Mouse (Mus musculus) limb, embryonic 14.5 days (tissue): Measurements from ENCODE around the gene Tmco5. TPM values are rescaled to one million over a fixed set of nuclear protein-coding genes. Genes with fewer than 3 reads are reported as not detected.

Experiments used
- ATAC-seq: fragments of 200-750 bp; cut with Nextera tagmentation; 2 replicates; pipeline ENCODE4 v1.8.0; 2017; ENCODE audit warnings: low read depth, moderate number of reproducible peaks, moderate TSS enrichment; ENCODE audit not compliant: low FRiP score
- DNase-seq: peaks from one replicate; pipeline ENCODE4 v3.0.0-alpha.2; 2015; ENCODE audit warnings: low spot score
- H3K27ac ChIP-seq: fragments of 300-500 bp; sonication (generic); replicated peaks from 2 replicates; pipeline ENCODE4 v1.5.1; 2014; ENCODE audit warnings: low read depth, mild to moderate bottlenecking, low read length, moderate library complexity, mixed read lengths
- H3K27me3 ChIP-seq: fragments of 300-500 bp; sonication (generic); 2 replicates; pipeline ENCODE4 v1.6.1; 2014; ENCODE audit warnings: low read length, mixed read lengths; ENCODE audit not compliant: control insufficient read depth, insufficient read depth
- H3K36me3 ChIP-seq: fragments of 300-500 bp; sonication (generic); 2 replicates; pipeline ENCODE4 v1.6.1; 2014; ENCODE audit warnings: mild to moderate bottlenecking, low read length, moderate library complexity, mixed read lengths; ENCODE audit not compliant: control insufficient read depth, insufficient read depth
- H3K4me1 ChIP-seq: fragments of 300-500 bp; sonication (generic); 2 replicates; pipeline ENCODE4 v1.6.1; 2014; ENCODE audit warnings: antibody characterized with exemption, low read length, mixed read lengths; ENCODE audit not compliant: control insufficient read depth, insufficient read depth
- H3K4me2 ChIP-seq: fragments of 300-500 bp; sonication (generic); replicated peaks from 2 replicates; pipeline ENCODE4 v1.6.1; 2014; ENCODE audit warnings: low read depth, mild to moderate bottlenecking, low read length, moderate library complexity; ENCODE audit not compliant: severe bottlenecking
- H3K4me3 ChIP-seq: fragments of 300-500 bp; sonication (generic); replicated peaks from 2 replicates; pipeline ENCODE4 v1.5.1; 2014; ENCODE audit warnings: low read length
- H3K9ac ChIP-seq: fragments of 300-500 bp; sonication (generic); 2 replicates; pipeline ENCODE4 v1.6.1; 2014; ENCODE audit warnings: mild to moderate bottlenecking, low read depth, low read length, moderate library complexity; ENCODE audit not compliant: severe bottlenecking
- H3K9me3 ChIP-seq: fragments of 300-500 bp; sonication (generic); 2 replicates; pipeline ENCODE4 v1.6.1; 2016; ENCODE audit warnings: low read length; ENCODE audit not compliant: control insufficient read depth
- POLR2A ChIP-seq: fragments of 200-500 bp; IDR thresholded peaks from 2 replicates; pipeline ENCODE4 v1.8.0; 2012; ENCODE audit warnings: inconsistent platforms, mild to moderate bottlenecking, moderate library complexity, borderline replicate concordance; ENCODE audit not compliant: insufficient read depth, insufficient read length; ENCODE audit errors: extremely low read depth
- WGBS: fragments of 180-500 bp; shearing (Covaris S2); extraction: QIAGEN DNeasy Blood & Tissue Kit; methylation state at CpG from one replicate; pipeline ENCODE4 v1.1.7; 2014; 5-methylcytosine and 5-hydroxymethylcytosine counted together
- polyA plus RNA-seq, 2 experiments: library from polyadenylated mRNA; depleted of rRNA in 1 of 2; stranded (reverse) in 1 of 2; unstranded in 1 of 2; fragments of >200 nt; fragmentation: Nextera tagmentation in 1 of 2; extraction: Ambion mirVana in 1 of 2; gene quantifications; 2 replicates each; pipeline versions ENCODE4 v1.2.1 to v1.2.3; 2012 to 2014

Tmco5 gene
- polyA plus RNA-seq, 2 experiments, result not detected

GRCm38 (mm10) chr2:116936371-116936770 lies 57.9 kb downstream of the Tmco5 start:
- 46% methylated on average over 2 of the region's 2 CpGs for WGBS
- no peak overlapping the region for H3K27ac ChIP-seq
- no peak overlapping the region for H3K4me3 ChIP-seq
- no peaks in the 10 kb centered on the region for H3K36me3 ChIP-seq
- H3K27me3 ChIP-seq, result no peaks in the 10 kb centered on the region
- no peak for ATAC-seq
- DNase-seq, result no peak
- no peak overlapping the region for H3K4me2 ChIP-seq
- H3K9me3 ChIP-seq, result no peaks in the 10 kb centered on the region
- no peak for TF ChIP-seq POLR2A
- H3K4me1 ChIP-seq, result no peaks in the 10 kb centered on the region
- no peak overlapping the region for H3K9ac ChIP-seq

GRCm38 (mm10) chr2:116937166-116937565 lies 58.7 kb downstream of the Tmco5 start:
- H3K9me3 ChIP-seq, result no peaks in the 10 kb centered on the region
- WGBS, result 96% methylated on average over 1 of the region's 1 CpGs

GRCm38 (mm10) chr2:116941816-116942215 lies 63.3 kb downstream of the Tmco5 start:
- no peaks in the 10 kb centered on the region for H3K9me3 ChIP-seq
- H3K4me3 ChIP-seq, result no peak overlapping the region
- H3K4me2 ChIP-seq, result no peak overlapping the region
- 84% methylated on average over 3 of the region's 3 CpGs for WGBS
- TF ChIP-seq POLR2A, result no peak
- no peaks in the 10 kb centered on the region for H3K36me3 ChIP-seq
- DNase-seq (no peak), ATAC-seq (no peak)
- no peak overlapping the region for H3K9ac ChIP-seq
- H3K27me3 ChIP-seq, result no peaks in the 10 kb centered on the region
- H3K27ac ChIP-seq, result no peak overlapping the region
- no peaks in the 10 kb centered on the region for H3K4me1 ChIP-seq

More at GRCm38 (mm10) chr2:116937166-116937565, 58.7 kb downstream of the Tmco5 start:
- no peak for ATAC-seq
- no peak overlapping the region for H3K4me2 ChIP-seq
- no peak for TF ChIP-seq POLR2A
- no peaks in the 10 kb centered on the region for H3K4me1 ChIP-seq
- no peak overlapping the region for H3K4me3 ChIP-seq
- H3K27me3 ChIP-seq, result no peaks in the 10 kb centered on the region
- H3K36me3 ChIP-seq, result no peaks in the 10 kb centered on the region
- H3K27ac ChIP-seq, result no peak overlapping the region
- no peak for DNase-seq
- no peak overlapping the region for H3K9ac ChIP-seq

Other genes with a start within 250 kb of the Tmco5 start
- gene Spred1, start 242.7 kb downstream of the Tmco5 start, polyA plus RNA-seq (2012; rRNA removed), result 22.4 and 23.6 TPM in 2 replicates
- gene Spred1, start 242.7 kb downstream of the Tmco5 start, polyA plus RNA-seq (2014; fragmentation: Nextera tagmentation; extraction: Ambion mirVana), result 30.8 and 32.7 TPM in 2 replicates